Mouse (Mus musculus): ENCODE measurements around the gene Nrip1.

Nrip1 gene

GRCm38 (mm10) chr16:76344030-76344429 is 29.6 kb downstream of the Nrip1 start:
- DNase-seq = no peak

DNA sequence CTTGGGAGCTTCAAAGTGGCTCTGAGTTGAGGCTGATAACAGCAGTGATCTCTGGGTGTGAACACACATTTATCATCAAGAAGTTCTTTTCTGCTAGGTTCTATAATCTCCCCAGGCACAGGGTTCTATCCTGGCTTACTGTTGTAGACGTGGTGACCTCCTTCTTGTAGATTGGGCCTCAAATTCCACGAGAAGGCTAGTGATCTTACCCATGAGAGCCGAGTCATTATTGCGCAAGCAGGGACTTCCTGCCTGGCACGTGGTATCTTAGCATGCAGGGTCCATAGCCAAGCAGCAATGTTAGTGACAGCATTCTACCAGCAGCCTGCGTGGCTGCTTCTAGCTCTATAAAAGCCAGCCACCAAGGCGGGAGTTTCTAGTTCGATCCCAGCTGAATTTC is 32.0 kb downstream of the Nrip1 start:
- no peak for DNase-seq

- no peak for DNase-seq
Measured at GRCm38 (mm10) chr16:76339256-76339655, 34.4 kb downstream of the Nrip1 start.

- peak; percentile 1 for DNase-seq
Measured at GRCm38 (mm10) chr16:76337351-76337750, 36.3 kb downstream of the Nrip1 start.

GRCm38 (mm10) chr16:76336932-76337331 is 36.7 kb downstream of the Nrip1 start:
- peak; percentile 2 for DNase-seq

DNA sequence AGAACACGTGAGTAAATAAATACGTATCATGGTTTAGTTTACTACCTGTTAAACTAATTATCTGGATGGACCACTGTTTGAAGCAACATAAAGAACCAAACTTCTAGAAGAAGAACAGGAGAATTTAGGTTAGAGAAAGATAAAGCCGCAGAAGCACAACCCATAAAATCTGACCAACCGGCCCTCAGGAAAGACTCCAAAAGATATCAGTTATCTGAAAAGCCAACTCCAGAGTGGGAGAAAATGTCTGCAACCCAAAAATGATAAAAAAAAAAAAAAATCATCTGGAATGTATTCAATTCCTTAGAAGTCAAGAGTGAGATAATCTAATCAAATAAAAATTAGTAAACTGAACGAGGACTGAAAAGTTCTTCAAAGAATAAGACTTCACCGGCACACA is 37.7 kb downstream of the Nrip1 start:
- DNase-seq = no peak

- DNase-seq = no peak
Measured at GRCm38 (mm10) chr16:76332127-76332526, 41.5 kb downstream of the Nrip1 start.

GRCm38 (mm10) chr16:76331231-76331630 is 42.4 kb downstream of the Nrip1 start:
- no peak for DNase-seq

GRCm38 (mm10) chr16:76325315-76325710 is 48.3 kb downstream of the Nrip1 start:
- DNase-seq = no peak

- DNase-seq = no peak
Measured at GRCm38 (mm10) chr16:76324411-76325314, 49.0 kb downstream of the Nrip1 start.

GRCm38 (mm10) chr16:76323594-76324307 is 49.9 kb downstream of the Nrip1 start:
- no peak for DNase-seq

GRCm38 (mm10) chr16:76323141-76323540 is 50.5 kb downstream of the Nrip1 start:
- DNase-seq = no peak

GRCm38 (mm10) chr16:76321527-76322165 is 52.0 kb downstream of the Nrip1 start:
- DNase-seq = peak; percentile 47

DNA sequence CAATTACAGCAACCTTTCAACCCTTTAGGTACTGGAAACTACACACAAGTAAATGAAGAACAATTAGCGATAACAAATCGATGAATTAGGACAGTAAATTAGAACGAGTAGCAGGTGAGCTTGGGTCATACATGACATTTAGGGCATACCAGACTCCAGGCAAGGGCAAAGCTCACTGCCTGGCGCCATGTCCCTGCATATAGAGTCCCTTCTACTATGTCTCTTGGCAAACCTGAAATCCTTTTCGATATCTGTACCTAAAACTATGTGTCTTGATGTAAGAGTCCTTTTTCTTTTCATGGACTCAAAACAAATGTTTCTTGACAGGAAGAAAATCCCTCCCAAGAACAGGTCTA is 53.5 kb downstream of the Nrip1 start:
- DNase-seq = no peak

- peak; percentile 32 for DNase-seq
Measured at GRCm38 (mm10) chr16:76319364-76320117, 54.1 kb downstream of the Nrip1 start.

DNA sequence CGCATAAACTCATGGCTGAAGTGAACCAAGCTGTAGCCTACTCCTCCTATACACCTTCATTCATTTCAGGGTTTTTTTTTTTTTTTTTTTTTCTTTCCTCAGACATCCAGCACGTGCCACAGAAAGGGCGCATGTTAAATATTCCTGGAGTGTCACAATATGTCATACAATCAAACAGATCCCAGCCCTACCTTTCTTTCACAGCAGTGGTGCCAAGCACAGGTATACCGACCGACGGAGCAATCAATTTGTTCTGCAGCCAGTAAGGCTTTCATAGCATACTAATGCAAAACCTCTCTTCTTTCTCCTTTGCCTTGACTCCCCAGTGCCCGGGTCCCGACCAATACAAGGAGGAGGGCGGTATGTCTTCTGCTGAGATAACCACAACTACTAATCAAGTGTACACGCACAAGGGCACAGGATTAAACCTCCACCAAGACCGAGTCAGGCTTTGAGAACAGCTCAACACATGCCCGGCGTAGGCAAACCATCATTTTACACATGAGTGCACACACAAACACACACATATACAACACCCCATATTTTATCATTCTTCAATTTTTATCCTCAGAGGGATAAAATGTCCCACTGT is 55.2 kb downstream of the Nrip1 start:
- no peak for DNase-seq

GRCm38 (mm10) chr16:76316940-76317822 is 56.4 kb downstream of the Nrip1 start:
- DNase-seq = no peak

DNA sequence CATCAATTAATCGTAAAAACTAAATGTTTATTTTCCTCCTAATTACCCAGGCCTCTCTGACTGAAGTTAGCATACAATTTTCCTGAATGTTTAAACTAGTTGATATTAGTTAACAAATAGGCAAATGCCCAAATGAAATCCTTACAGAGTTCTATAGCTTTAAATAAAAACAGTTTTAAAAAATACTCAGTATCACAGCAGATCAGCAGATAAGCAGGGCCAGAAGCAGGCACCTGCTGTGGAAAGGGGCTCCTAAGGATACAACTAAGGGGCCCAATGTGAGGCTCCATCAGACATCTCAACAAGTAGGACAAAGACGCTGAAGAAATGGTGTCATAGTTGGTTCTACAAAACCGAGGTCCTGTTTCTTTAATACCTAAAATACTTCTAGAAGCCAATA is 58.0 kb downstream of the Nrip1 start:
- DNase-seq = no peak

- no peak for DNase-seq
Measured at GRCm38 (mm10) chr16:76314013-76314950, 59.3 kb downstream of the Nrip1 start.

DNA sequence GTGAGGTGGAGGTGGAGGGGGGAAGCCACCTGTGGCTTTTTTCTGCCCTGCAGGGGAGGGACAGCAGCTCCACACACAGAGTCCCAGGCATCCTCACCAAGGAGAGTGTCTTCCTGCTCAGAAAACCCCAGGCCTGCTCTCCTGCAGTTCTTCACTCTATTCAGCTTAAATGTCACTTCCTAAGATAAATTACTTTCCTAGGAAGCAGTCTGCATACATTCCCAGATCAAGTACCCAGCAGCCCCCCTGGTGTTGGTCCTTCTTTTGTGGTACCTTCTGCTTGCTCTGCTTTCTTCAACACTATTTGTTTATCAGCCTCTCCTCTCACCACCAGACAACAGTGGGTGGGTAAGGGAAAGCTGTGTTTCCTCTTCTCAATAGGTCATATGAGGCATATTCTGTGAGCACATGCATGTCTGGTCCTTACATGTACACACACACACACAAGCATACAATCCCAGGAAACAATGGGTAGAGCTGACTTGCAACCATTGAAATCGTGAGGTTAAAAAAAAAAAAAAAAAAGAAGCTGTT is 60.7 kb downstream of the Nrip1 start:
- DNase-seq = no peak

All from kidney, postnatal 10 days (tissue).